In the genomic region with DNA sequence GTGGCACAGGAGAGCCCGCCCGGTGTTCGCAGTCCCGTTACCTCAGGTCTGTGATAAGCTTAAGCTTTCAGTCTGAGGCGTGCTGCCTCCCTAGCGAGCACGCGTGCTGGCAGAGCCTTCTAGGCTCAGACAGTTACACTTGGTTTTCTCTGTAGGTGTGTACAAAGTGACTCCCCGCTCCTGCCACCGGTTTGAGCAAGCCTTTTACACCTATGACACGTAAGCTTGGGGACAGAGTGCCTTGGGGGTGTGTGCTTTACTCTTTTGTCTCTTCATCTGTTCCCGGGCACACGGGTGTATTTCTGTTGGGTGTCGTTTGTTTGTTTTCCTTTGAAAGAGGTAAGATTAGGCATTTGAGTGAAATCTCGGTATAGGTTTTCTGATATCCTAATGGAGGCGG, we compare ENCODE assay signal across 17 mouse cellular contexts. TPM values are rescaled to one million over a fixed set of nuclear protein-coding genes. Genes with fewer than 3 reads are reported as not detected.
"Had no signal": no experiment of that assay in that cellular context is flagged by ENCODE, and none has a peak within 500 bp of the region (broad histone marks: within the 10 kb centered on the region; RNA-seq: fewer than 3 reads in every experiment).

No protein-coding gene starts in this region.

- H3K9ac ChIP-seq: neural tube, embryonic 12.5 days; neural tube, embryonic 13.5 days; neural tube, embryonic 15.5 days had no signal

- H3K4me3 ChIP-seq: neural tube, embryonic 12.5 days; neural tube, embryonic 13.5 days; neural tube, embryonic 15.5 days had no signal

- H3K4me2 ChIP-seq: neural tube, embryonic 12.5 days; neural tube, embryonic 13.5 days; neural tube, embryonic 15.5 days had no signal

- H3K9me3 ChIP-seq: neural tube, embryonic 12.5 days; neural tube, embryonic 13.5 days; neural tube, embryonic 15.5 days had no signal

- H3K27me3 ChIP-seq: neural tube, embryonic 12.5 days; neural tube, embryonic 13.5 days; neural tube, embryonic 15.5 days had no signal

- H3K4me1 ChIP-seq: neural tube, embryonic 12.5 days; neural tube, embryonic 13.5 days; neural tube, embryonic 15.5 days had no signal

- H3K27ac ChIP-seq: neural tube, embryonic 12.5 days; neural tube, embryonic 13.5 days; neural tube, embryonic 15.5 days had no signal

- DNase-seq: retina, postnatal 1 day; right cerebral cortex, adult 18-20 months; right cerebral cortex, postnatal 14 days; right cerebral cortex, postnatal 25 days; right cerebral cortex, postnatal 4 days; spleen, adult 18-20 months; thymus, adult 18-20 months; thymus, adult 2 months; thymus, postnatal 14 days; thymus, postnatal 25 days; thymus, postnatal 36 days; thymus, postnatal 4 days had no signal

RNA-seq across cellular contexts. Expression of gene Abcc6, which starts 31.5 kb away (rescaled TPM):
- total RNA-seq: neutrophil, adult 5-6 weeks had no signal

RNA-seq across cellular contexts. Expression of gene Kcnj11, which starts 39.0 kb away (rescaled TPM):
- total RNA-seq: neutrophil, adult 5-6 weeks had no signal
- polyA plus RNA-seq: spleen, adult 2 months had no signal
